Comparison of ENCODE assay signal across 7 mouse cellular contexts in the genomic region with DNA sequence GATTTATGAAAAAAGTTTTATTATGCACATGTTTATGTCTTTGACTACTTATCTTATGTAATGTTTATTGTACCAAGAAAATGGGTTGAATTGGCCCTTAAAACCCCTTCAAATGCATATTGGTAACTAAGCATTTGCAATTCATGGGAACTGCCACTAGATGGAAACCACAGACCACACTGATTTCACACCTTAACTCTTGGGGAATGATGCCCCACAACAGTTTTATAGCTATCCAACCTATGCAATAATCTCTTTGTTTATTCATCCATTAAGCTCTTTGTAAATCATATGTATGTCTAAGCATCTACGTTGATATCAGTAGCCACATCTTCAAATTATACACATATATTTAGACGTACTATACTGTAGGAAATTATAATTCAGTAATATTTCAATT.
DNase-seq lines count a peak whose midpoint lies in the region; ATAC-seq and TF ChIP-seq lines count a peak whose summit lies in the region.

No protein-coding gene starts in this region.

- H3K27ac ChIP-seq in limb, embryonic 14.5 days (replicated peaks; ENCODE audit: low read depth, low read length): no peak overlapping the region
- no peak overlapping the region for H3K27ac ChIP-seq in limb, embryonic 10.5 days
- no peak overlapping the region for H3K27ac ChIP-seq in forebrain, embryonic 12.5 days
- no peak overlapping the region for H3K27ac ChIP-seq in midbrain, postnatal 0 days (ENCODE audit: low read depth, low read length)

- TF ChIP-seq CTCF in midbrain, postnatal 0 days (IDR thresholded peaks at IDR 0.05): peak; percentile 81

- ATAC-seq in limb, embryonic 14.5 days (ENCODE audit: low FRiP score, low read depth): no peak
- ATAC-seq in forebrain, embryonic 12.5 days (ENCODE audit: low FRiP score): peak; percentile 57
- no peak for ATAC-seq in midbrain, postnatal 0 days (ENCODE audit: low FRiP score)

- no peaks in the 10 kb centered on the region for H3K36me3 ChIP-seq in limb, embryonic 14.5 days (ENCODE audit: control insufficient read depth, insufficient read depth, low read length)
- no peaks in the 10 kb centered on the region for H3K36me3 ChIP-seq in limb, embryonic 10.5 days
- no peaks in the 10 kb centered on the region for H3K36me3 ChIP-seq in forebrain, embryonic 12.5 days (replicated peaks)
- no peaks in the 10 kb centered on the region for H3K36me3 ChIP-seq in midbrain, postnatal 0 days (ENCODE audit: insufficient read depth, low read length)

- H3K4me2 ChIP-seq in limb, embryonic 14.5 days (replicated peaks; ENCODE audit: low read depth, low read length, severe bottlenecking): no peak overlapping the region
- no peak overlapping the region for H3K4me2 ChIP-seq in forebrain, embryonic 12.5 days
- H3K4me2 ChIP-seq in midbrain, postnatal 0 days (ENCODE audit: low read depth, low read length, poor library complexity, severe bottlenecking): no peak overlapping the region

- 60% methylated on average over 2 of the region's 2 CpGs for WGBS in limb, embryonic 14.5 days
- WGBS in limb, embryonic 10.5 days: 60% methylated on average over 2 of the region's 2 CpGs
- 56% methylated on average over 2 of the region's 2 CpGs for WGBS in forebrain, embryonic 12.5 days
- WGBS in midbrain, postnatal 0 days: 50% methylated on average over 2 of the region's 2 CpGs

- no peak for TF ChIP-seq POLR2A in limb, embryonic 14.5 days (IDR thresholded peaks at IDR 0.05; ENCODE audit: borderline replicate concordance, extremely low read depth, insufficient read depth, insufficient read length)

- H3K4me1 ChIP-seq in limb, embryonic 14.5 days (ENCODE audit: control insufficient read depth, insufficient read depth, low read length): no peaks in the 10 kb centered on the region
- 0 out of 2 replicates have a peak, but pooled peaks cover 4% of the 10 kb centered on the region for H3K4me1 ChIP-seq in limb, embryonic 10.5 days
- H3K4me1 ChIP-seq in forebrain, embryonic 12.5 days: no peaks in the 10 kb centered on the region
- H3K4me1 ChIP-seq in midbrain, postnatal 0 days (ENCODE audit: insufficient read depth, low read length): no peaks in the 10 kb centered on the region

- no peaks in the 10 kb centered on the region for H3K9me3 ChIP-seq in limb, embryonic 14.5 days (ENCODE audit: control insufficient read depth, low read length)
- H3K9me3 ChIP-seq in limb, embryonic 10.5 days (replicated peaks): no peaks in the 10 kb centered on the region
- H3K9me3 ChIP-seq in forebrain, embryonic 12.5 days: no peaks in the 10 kb centered on the region
- H3K9me3 ChIP-seq in midbrain, postnatal 0 days (ENCODE audit: low read length): no peaks in the 10 kb centered on the region

- H3K9ac ChIP-seq in limb, embryonic 14.5 days (ENCODE audit: low read depth, low read length, severe bottlenecking): no peak overlapping the region
- no peak overlapping the region for H3K9ac ChIP-seq in forebrain, embryonic 12.5 days
- no peak overlapping the region for H3K9ac ChIP-seq in midbrain, postnatal 0 days (replicated peaks; ENCODE audit: low read length, poor library complexity, severe bottlenecking)

- DNase-seq in limb, embryonic 14.5 days (ENCODE audit: low spot score): peak; percentile 63
- DNase-seq in limb, embryonic 10.5 days (ENCODE audit: low spot score): no peak
- peak; percentile 4 for DNase-seq in adipocyte (ENCODE audit: low spot score)
- peak; percentile 68 for DNase-seq in midbrain, postnatal 0 days (ENCODE audit: low spot score)
- no peak for DNase-seq in urinary bladder, adult 2 months (ENCODE audit: low spot score)
- DNase-seq in lung, postnatal 10 days: no peak

- H3K27me3 ChIP-seq in limb, embryonic 14.5 days (ENCODE audit: control insufficient read depth, insufficient read depth, low read length): no peaks in the 10 kb centered on the region
- H3K27me3 ChIP-seq in limb, embryonic 10.5 days (ENCODE audit: low read depth, poor library complexity, severe bottlenecking): no peaks in the 10 kb centered on the region
- H3K27me3 ChIP-seq in forebrain, embryonic 12.5 days: no peaks in the 10 kb centered on the region
- H3K27me3 ChIP-seq in midbrain, postnatal 0 days (ENCODE audit: insufficient read depth, low read length): no peaks in the 10 kb centered on the region

- H3K4me3 ChIP-seq in limb, embryonic 14.5 days (replicated peaks; ENCODE audit: low read length): no peak overlapping the region
- no peak overlapping the region for H3K4me3 ChIP-seq in limb, embryonic 10.5 days
- no peak overlapping the region for H3K4me3 ChIP-seq in forebrain, embryonic 12.5 days (replicated peaks)
- H3K4me3 ChIP-seq in midbrain, postnatal 0 days (ENCODE audit: low read depth, low read length): no peak overlapping the region

Comparison
In these comparisons a context has a peak if more than half of its experiments do, and no peak if none do; other contexts are left out.
1. DNase-seq: peak in limb, embryonic 14.5 days (single experiment), adipocyte (single experiment) and midbrain, postnatal 0 days (single experiment); none in limb, embryonic 10.5 days (single experiment), urinary bladder, adult 2 months (single experiment) and lung, postnatal 10 days (single experiment).